Mouse (Mus musculus) intestine, embryonic 16.5 days (tissue): ENCODE data around the gene Zranb1. TPM values are rescaled to one million over a fixed set of nuclear protein-coding genes. Genes with fewer than 3 reads are reported as not detected.

Experiments used
- ATAC-seq: fragments of 200-750 bp; cut with Nextera tagmentation; 2 replicates; pipeline ENCODE4 v1.8.0; 2017; ENCODE audit warnings: moderate TSS enrichment, moderate library complexity
- H3K27ac ChIP-seq: fragments of 300-500 bp; sonication (generic); 2 replicates; pipeline ENCODE4 v1.5.1; 2014; ENCODE audit warnings: mild to moderate bottlenecking, low read length
- H3K27me3 ChIP-seq: fragments of 300-500 bp; sonication (generic); replicated peaks from 2 replicates; pipeline ENCODE4 v1.6.1; 2014; ENCODE audit warnings: low read length, control low read depth, mixed read lengths; ENCODE audit not compliant: control insufficient read depth, insufficient read depth
- H3K36me3 ChIP-seq: fragments of 300-500 bp; sonication (generic); 2 replicates; pipeline ENCODE4 v1.6.1; 2014; ENCODE audit warnings: low read length, control low read depth; ENCODE audit not compliant: control insufficient read depth, insufficient read depth
- H3K4me1 ChIP-seq: fragments of 300-500 bp; sonication (generic); 2 replicates; pipeline ENCODE4 v1.6.1; 2014; ENCODE audit warnings: low read length, control low read depth, mixed read lengths; ENCODE audit not compliant: control insufficient read depth, insufficient read depth
- H3K4me2 ChIP-seq: fragments of 300-500 bp; sonication (generic); 2 replicates; pipeline ENCODE4 v1.6.1; 2014; ENCODE audit warnings: low read depth, low read length, control low read depth
- H3K4me3 ChIP-seq: fragments of 300-500 bp; sonication (generic); 2 replicates; pipeline ENCODE4 v1.5.1; 2014; ENCODE audit warnings: mild to moderate bottlenecking, low read length
- H3K9ac ChIP-seq: fragments of 300-500 bp; sonication (generic); 2 replicates; pipeline ENCODE4 v1.6.1; 2014; ENCODE audit warnings: low read depth, low read length
- H3K9me3 ChIP-seq: fragments of 300-500 bp; sonication (generic); 2 replicates; pipeline ENCODE4 v1.6.1; 2016; ENCODE audit warnings: low read length, control low read depth; ENCODE audit not compliant: control insufficient read depth
- WGBS: fragments of 180-500 bp; shearing (Covaris S2); extraction: QIAGEN DNeasy Blood & Tissue Kit; methylation state at CpG from one replicate; pipeline ENCODE4 v1.1.7; 2014; 5-methylcytosine and 5-hydroxymethylcytosine counted together
- polyA plus RNA-seq: library from polyadenylated mRNA; unstranded; fragments of >200 nt; fragmentation: Nextera tagmentation; extraction: Ambion mirVana; gene quantifications from 2 replicates; pipeline ENCODE4 v1.2.1, GENCODE M21; 2015

The Zranb1 gene
- polyA plus RNA-seq, 1 experiment from 2014 or later, result 5.7 TPM

DNA sequence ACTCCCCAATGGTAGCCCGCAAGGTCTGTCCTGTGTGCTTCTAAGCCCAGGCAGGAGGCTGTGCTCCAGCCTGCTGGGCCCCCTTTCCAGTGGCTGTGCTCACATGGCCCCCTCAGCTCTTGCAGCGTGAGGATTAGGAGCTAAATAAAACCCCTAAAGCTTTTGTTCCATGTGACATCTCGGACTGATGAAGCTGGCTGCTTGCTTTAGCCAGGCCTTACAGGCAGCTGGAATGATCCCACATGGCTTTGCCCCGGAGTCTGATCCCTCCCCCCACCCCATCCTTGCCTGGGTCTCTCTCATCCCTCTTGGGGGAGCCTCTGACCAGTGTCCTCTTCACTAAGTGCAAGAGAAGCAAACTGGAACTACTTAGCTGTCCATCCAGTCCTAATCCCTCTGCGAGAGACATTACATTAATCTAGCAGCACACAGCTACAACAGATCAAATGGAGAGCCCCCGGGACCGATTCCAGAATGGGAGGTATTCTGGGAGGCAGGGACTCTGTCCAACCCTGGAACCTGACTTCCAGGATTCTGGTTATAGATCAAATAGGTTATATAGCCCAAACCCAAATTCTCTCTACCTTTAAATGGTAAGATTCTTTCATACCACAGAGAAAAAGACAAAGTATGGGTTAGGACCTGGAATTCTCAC, 84.6 kb downstream of the Zranb1 start:
- peaks cover 75% of the 10 kb centered on the region for H3K4me1 ChIP-seq
- no peaks in the 10 kb centered on the region for H3K27me3 ChIP-seq
- H3K9me3 ChIP-seq, result no peaks in the 10 kb centered on the region
- H3K9ac ChIP-seq, result no peak overlapping the region; the same call in 1 of the 2 replicates
- H3K4me2 ChIP-seq, result no peak overlapping the region
- WGBS, result 45% methylated on average over 7 of the region's 7 CpGs
- H3K4me3 ChIP-seq, result no peak overlapping the region
- ATAC-seq, result no peak
- no peaks in the 10 kb centered on the region for H3K36me3 ChIP-seq
- H3K27ac ChIP-seq, result peak overlapping the region; percentile 46

DNA sequence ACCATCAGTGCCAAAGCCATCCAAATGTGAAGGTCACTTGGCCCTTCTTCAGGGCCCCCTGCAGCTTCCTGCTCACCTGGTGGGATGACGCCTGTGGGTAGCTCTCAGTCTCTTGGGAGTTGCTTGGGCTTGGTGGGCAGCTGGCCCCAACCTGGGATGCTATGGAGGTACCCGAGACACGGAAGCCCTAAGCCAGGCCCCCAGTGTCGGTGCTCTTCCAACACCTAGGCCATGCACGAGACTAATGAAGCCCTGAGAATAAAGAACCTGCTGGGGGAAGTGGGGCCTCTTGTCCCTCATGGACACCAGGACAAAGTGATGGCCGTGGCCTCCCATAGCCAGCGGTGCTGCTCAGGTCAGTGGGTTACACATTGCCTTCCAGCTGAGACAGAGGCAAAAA, 88.0 kb downstream of the Zranb1 start:
- H3K27ac ChIP-seq, result no peak overlapping the region
- 80% methylated on average over 7 of the region's 7 CpGs for whole genome bisulfite sequencing

GRCm38 (mm10) chr7:133019481-133020020, 88.6 kb downstream of the Zranb1 start:
- no peak overlapping the region for H3K4me2 ChIP-seq
- no peaks in the 10 kb centered on the region for H3K9me3 ChIP-seq
- no peak overlapping the region for H3K9ac ChIP-seq
- H3K4me1 ChIP-seq, result peaks cover 50% of the 10 kb centered on the region
- 42% methylated on average over 6 of the region's 6 CpGs for WGBS
- H3K27me3 ChIP-seq, result no peaks in the 10 kb centered on the region
- H3K4me3 ChIP-seq, result no peak overlapping the region
- no peak for ATAC-seq
- no peak overlapping the region; the same call in 1 of the 2 replicates for H3K27ac ChIP-seq
- H3K36me3 ChIP-seq, result no peaks in the 10 kb centered on the region

More for the DNA sequence above, 88.0 kb downstream of the Zranb1 start:
- H3K4me3 ChIP-seq, result no peak overlapping the region
- no peak for ATAC-seq
- H3K36me3 ChIP-seq, result no peaks in the 10 kb centered on the region
- H3K27me3 ChIP-seq, result no peaks in the 10 kb centered on the region
- no peak overlapping the region for H3K9ac ChIP-seq
- no peak overlapping the region for H3K4me2 ChIP-seq
- no peaks in the 10 kb centered on the region for H3K9me3 ChIP-seq
- peaks cover 54% of the 10 kb centered on the region for H3K4me1 ChIP-seq

DNA sequence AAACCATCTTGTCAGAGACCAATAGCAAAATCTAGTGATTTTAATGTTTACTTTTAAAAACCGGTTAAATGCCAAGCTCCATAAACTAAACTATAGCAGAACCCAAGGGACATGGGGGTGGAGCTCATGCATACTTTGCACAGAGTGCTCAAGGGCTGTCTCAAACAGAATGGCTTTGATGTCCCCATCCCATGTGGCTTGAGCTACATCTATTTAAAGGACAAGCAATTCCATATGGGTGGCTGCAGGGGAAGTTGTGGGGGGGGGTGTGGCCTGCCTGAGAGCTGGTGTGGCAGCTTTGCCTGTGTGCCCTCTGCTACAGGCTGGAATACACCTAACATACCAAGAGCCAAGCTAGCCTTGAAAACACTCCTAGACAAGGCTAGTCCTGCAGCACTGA, 93.8 kb downstream of the Zranb1 start:
- no peaks in the 10 kb centered on the region for H3K9me3 ChIP-seq
- no peaks in the 10 kb centered on the region for H3K36me3 ChIP-seq
- 32% methylated on average over 1 of the region's 1 CpGs for WGBS
- H3K27me3 ChIP-seq, result no peaks in the 10 kb centered on the region
- peaks cover 52% of the 10 kb centered on the region for H3K4me1 ChIP-seq
- H3K4me2 ChIP-seq, result no peak overlapping the region
- ATAC-seq, result no peak
- no peak overlapping the region for H3K9ac ChIP-seq
- H3K27ac ChIP-seq, result no peak overlapping the region
- H3K4me3 ChIP-seq, result no peak overlapping the region

DNA sequence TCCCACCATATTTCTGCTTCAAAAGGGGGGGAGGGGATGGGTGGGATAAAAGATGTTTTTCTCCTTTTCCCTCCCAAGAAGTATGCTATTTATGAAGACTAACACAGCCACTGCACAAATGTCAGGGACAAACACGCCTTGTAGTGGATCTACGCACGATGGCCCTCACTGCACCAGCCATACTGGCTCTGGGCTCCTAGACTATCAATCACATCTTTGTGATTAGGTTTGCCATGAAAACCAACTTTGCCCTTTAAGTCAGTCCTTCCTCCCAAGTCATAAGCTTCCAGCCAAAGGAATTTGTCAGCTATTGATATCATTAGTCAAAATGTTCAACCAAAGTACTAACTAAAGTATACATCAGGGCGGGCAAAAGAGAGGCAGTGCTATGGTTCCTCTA, 97.0 kb downstream of the Zranb1 start:
- no peak for ATAC-seq
- no peak overlapping the region for H3K4me3 ChIP-seq
- 77% methylated on average over 4 of the region's 4 CpGs for WGBS
- no peaks in the 10 kb centered on the region for H3K27me3 ChIP-seq
- H3K9me3 ChIP-seq, result no peaks in the 10 kb centered on the region
- no peak overlapping the region for H3K27ac ChIP-seq
- no peak overlapping the region for H3K9ac ChIP-seq
- no peak overlapping the region for H3K4me2 ChIP-seq
- H3K36me3 ChIP-seq, result no peaks in the 10 kb centered on the region
- H3K4me1 ChIP-seq, result peaks cover 52% of the 10 kb centered on the region

- 66% methylated on average over 8 of the region's 8 CpGs for WGBS
- H3K4me1 ChIP-seq, result peaks cover 47% of the 10 kb centered on the region
- peak overlapping the region; percentile 22; the same call in 1 of the 2 replicates for H3K4me2 ChIP-seq
These were observed 98.1 kb downstream of the Zranb1 start for GRCm38 (mm10) chr7:133029004-133029403.

DNA sequence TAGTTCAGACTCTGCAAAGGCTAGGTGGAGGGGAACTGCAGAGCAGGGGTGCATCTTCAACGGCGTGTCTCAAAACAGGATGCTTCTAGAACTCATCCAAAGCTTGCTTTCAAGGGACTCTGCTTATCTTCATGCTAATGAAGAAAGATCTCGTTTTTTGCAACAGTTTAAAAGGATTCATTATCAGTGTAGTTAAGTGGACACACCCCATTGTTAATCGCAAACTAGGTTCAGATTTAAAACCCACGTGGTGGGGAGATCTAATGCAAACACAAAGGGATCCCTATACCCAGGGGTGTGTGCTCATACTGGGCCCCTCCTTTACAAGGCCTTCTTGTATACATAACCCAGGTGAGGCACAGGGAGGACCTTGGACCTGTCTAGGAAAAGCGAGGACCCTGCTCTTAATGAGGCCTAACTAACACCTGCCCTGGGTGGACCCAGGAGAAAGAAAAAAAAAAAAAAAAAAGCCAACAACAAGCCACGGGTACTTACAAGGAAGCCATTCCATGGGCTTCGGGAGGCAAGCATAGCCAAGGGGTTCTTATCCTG, 98.6 kb downstream of the Zranb1 start:
- Histone ChIP-seq H3K9ac (no peak overlapping the region), H3K36me3 (no peaks in the 10 kb centered on the region), H3K27me3 (no peaks in the 10 kb centered on the region), H3K4me3 (no peak overlapping the region), H3K4me2 (peak overlapping the region; percentile 25), H3K27ac (peak overlapping the region; percentile 78), H3K9me3 (no peaks in the 10 kb centered on the region), H3K4me1 (peaks cover 51% of the 10 kb centered on the region)
- 53% methylated on average over 8 of the region's 8 CpGs for WGBS
- peak; percentile 96 for ATAC-seq

More at GRCm38 (mm10) chr7:133029004-133029403, 98.1 kb downstream of the Zranb1 start:
- H3K36me3 ChIP-seq, result no peaks in the 10 kb centered on the region
- H3K4me3 ChIP-seq, result no peak overlapping the region
- H3K27ac ChIP-seq, result peak overlapping the region; percentile 75
- no peaks in the 10 kb centered on the region for H3K27me3 ChIP-seq
- no peaks in the 10 kb centered on the region for H3K9me3 ChIP-seq
- peak; percentile 61 for ATAC-seq
- H3K9ac ChIP-seq, result no peak overlapping the region

DNA sequence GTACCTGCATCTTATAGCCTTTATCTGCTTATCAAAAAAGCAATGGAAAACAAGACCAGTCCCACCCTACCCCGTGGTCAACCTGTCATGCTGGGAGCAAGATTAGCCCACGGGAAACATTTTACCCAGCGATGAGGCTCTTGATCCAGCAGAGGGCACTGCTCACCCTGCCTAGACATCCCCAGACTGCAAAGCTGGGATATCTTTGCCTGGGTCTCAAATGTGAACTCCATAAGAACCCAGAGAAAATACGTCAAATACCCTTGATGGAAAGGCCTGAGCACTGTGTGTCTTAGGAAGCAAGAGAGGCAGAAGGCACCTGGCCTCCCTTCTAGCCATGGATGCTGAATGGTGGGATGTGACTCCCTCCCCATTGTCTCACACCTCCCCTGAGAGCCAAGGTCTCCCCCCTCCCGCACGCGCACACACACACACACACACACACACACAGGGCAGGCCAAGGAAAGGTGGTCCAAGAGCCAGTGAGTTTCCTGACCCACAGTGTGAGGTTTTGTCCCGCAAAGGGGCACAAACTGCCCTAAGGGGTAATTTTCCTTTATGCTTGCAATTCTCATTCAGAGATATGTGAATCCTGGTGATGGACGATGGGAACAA, 101.8 kb downstream of the Zranb1 start:
- Histone ChIP-seq H3K27me3 (no peaks in the 10 kb centered on the region), H3K9me3 (no peaks in the 10 kb centered on the region), H3K4me2 (no peak overlapping the region), H3K27ac (no peak overlapping the region), H3K36me3 (no peaks in the 10 kb centered on the region), H3K4me3 (no peak overlapping the region), H3K9ac (no peak overlapping the region), H3K4me1 (peaks cover 58% of the 10 kb centered on the region)
- WGBS, result 45% methylated on average over 9 of the region's 9 CpGs
- ATAC-seq, result no peak

GRCm38 (mm10) chr7:133035901-133036300, 105.0 kb downstream of the Zranb1 start:
- no peak overlapping the region for H3K4me2 ChIP-seq
- H3K4me3 ChIP-seq, result no peak overlapping the region
- H3K27ac ChIP-seq, result peak overlapping the region; percentile 31
- H3K9me3 ChIP-seq, result no peaks in the 10 kb centered on the region
- H3K36me3 ChIP-seq, result no peaks in the 10 kb centered on the region
- no peaks in the 10 kb centered on the region for H3K27me3 ChIP-seq
- ATAC-seq, result no peak
- H3K9ac ChIP-seq, result no peak overlapping the region
- peaks cover 67% of the 10 kb centered on the region for H3K4me1 ChIP-seq
